Mouse (Mus musculus): ENCODE data around the gene Gm20518.

DNA sequence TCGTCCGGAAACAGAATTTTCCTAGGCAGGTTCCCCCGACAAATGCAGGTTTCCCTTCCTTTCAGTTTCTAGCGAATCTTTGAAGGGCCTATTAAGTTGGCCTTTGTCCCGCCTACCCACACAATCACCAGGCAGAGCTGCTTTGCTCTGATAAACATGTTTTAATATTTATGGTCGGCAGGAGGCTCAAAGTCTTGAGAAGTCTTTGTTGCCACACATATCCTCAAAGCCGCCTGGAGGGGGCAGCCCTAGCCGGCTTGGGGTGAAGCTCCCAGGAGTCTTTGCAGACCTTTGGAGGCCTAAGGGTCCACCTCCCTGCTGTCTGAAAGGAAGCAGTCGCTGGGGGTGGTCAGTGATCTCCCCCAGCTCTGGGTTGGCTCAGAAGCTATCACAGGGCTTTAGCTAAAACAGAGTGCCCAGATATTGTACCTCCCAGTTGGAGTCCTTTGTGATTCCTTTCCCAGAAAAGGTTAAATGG, 37.2 kb upstream of the Gm20518 start:
- TF ChIP-seq CTCF (IDR thresholded peaks at IDR 0.05; ENCODE audit: borderline replicate concordance, insufficient read depth, low read length) (no peak), POLR2A (IDR thresholded peaks at IDR 0.05; ENCODE audit: low read depth, low read length) (0 out of 2 replicates have a peak, but pooled peaks have one; percentile 19)

Measured in embryonic fibroblast, embryonic 13.5 days (primary cell).